Mouse (Mus musculus) retina, adult 2 months (tissue): ENCODE results near the gene Bnc2.

Experiments
- DNase-seq: peaks from one replicate; pipeline ENCODE4 v3.0.0-alpha.2; 2012; ENCODE audit warnings: low read depth, low spot score

The Bnc2 gene

GRCm38 (mm10) chr4:84507551-84507950, 167.5 kb downstream of the Bnc2 start:
- DNase-seq = no peak

GRCm38 (mm10) chr4:84502581-84503269, 172.3 kb downstream of the Bnc2 start:
- no peak for DNase-seq

GRCm38 (mm10) chr4:84500796-84501349, 174.2 kb downstream of the Bnc2 start:
- no peak for DNase-seq

- no peak for DNase-seq
Measured at GRCm38 (mm10) chr4:84500259-84500658, 174.8 kb downstream of the Bnc2 start.

GRCm38 (mm10) chr4:84498469-84498868, 176.6 kb downstream of the Bnc2 start:
- DNase-seq = no peak

GRCm38 (mm10) chr4:84488323-84488722, 186.8 kb downstream of the Bnc2 start:
- DNase-seq = no peak

GRCm38 (mm10) chr4:84482680-84483079, 192.4 kb downstream of the Bnc2 start:
- DNase-seq = no peak

- no peak for DNase-seq
Measured at GRCm38 (mm10) chr4:84472643-84473042, 202.4 kb downstream of the Bnc2 start.

- DNase-seq = no peak
Measured at GRCm38 (mm10) chr4:84470106-84470885, 204.8 kb downstream of the Bnc2 start.

GRCm38 (mm10) chr4:84469400-84469799, 205.7 kb downstream of the Bnc2 start:
- DNase-seq = no peak

GRCm38 (mm10) chr4:84467722-84468121, 207.4 kb downstream of the Bnc2 start:
- no peak for DNase-seq

GRCm38 (mm10) chr4:84458218-84458560, 216.9 kb downstream of the Bnc2 start:
- no peak for DNase-seq

- no peak for DNase-seq
Measured at GRCm38 (mm10) chr4:84457512-84458217, 217.4 kb downstream of the Bnc2 start.

- DNase-seq = no peak
Measured at GRCm38 (mm10) chr4:84456853-84457249, 218.2 kb downstream of the Bnc2 start.

GRCm38 (mm10) chr4:84456198-84456852, 218.8 kb downstream of the Bnc2 start:
- no peak for DNase-seq

GRCm38 (mm10) chr4:84454493-84454892, 220.6 kb downstream of the Bnc2 start:
- no peak for DNase-seq

GRCm38 (mm10) chr4:84453586-84453985, 221.5 kb downstream of the Bnc2 start:
- DNase-seq = no peak

- no peak for DNase-seq
Measured at GRCm38 (mm10) chr4:84452642-84453041, 222.4 kb downstream of the Bnc2 start.

GRCm38 (mm10) chr4:84449246-84450005, 225.6 kb downstream of the Bnc2 start:
- DNase-seq = no peak

- no peak for DNase-seq
Measured at GRCm38 (mm10) chr4:84433324-84433723, 241.8 kb downstream of the Bnc2 start.
